Mouse (Mus musculus) forebrain, embryonic 11.5 days (tissue): ENCODE data around the gene Btbd1. TPM values are rescaled to one million over a fixed set of nuclear protein-coding genes. Genes with fewer than 3 reads are reported as not detected.
A peak's percentile ranks its signal among the peaks of the same experiment; 100 is the strongest.

Experiments used
- ATAC-seq: fragments of 200-750 bp; cut with Nextera tagmentation; replicated peaks from 2 replicates; pipeline ENCODE4 v1.8.0; 2017; ENCODE audit warnings: moderate TSS enrichment; ENCODE audit not compliant: low FRiP score
- DNase-seq: peaks from one replicate; pipeline ENCODE4 v3.0.0-alpha.2; 2017; ENCODE audit warnings: low spot score
- H3K27ac ChIP-seq: fragments of 300-500 bp; sonication (generic); 2 replicates; pipeline ENCODE4 v1.5.1; 2014; ENCODE audit warnings: low read depth, low read length
- H3K27me3 ChIP-seq: fragments of 300-500 bp; sonication (generic); 2 replicates; pipeline ENCODE4 v1.6.1; 2014; ENCODE audit warnings: mild to moderate bottlenecking, low read length, mixed read lengths; ENCODE audit not compliant: control insufficient read depth, insufficient read depth
- H3K36me3 ChIP-seq: fragments of 300-500 bp; sonication (generic); 2 replicates; pipeline ENCODE4 v1.6.1; 2014; ENCODE audit warnings: mild to moderate bottlenecking, low read length, moderate library complexity, mixed read lengths; ENCODE audit not compliant: control insufficient read depth, insufficient read depth
- H3K4me1 ChIP-seq: fragments of 300-500 bp; sonication (generic); replicated peaks from 2 replicates; pipeline ENCODE4 v1.6.1; 2014; ENCODE audit warnings: low read length, mixed read lengths; ENCODE audit not compliant: control insufficient read depth, insufficient read depth
- H3K4me2 ChIP-seq: fragments of 300-500 bp; sonication (generic); 2 replicates; pipeline ENCODE4 v1.6.1; 2014; ENCODE audit warnings: low read depth, mild to moderate bottlenecking, low read length, moderate library complexity, mixed read lengths; ENCODE audit not compliant: severe bottlenecking
- H3K4me3 ChIP-seq: fragments of 300-500 bp; sonication (generic); 2 replicates; pipeline ENCODE4 v1.5.1; 2014; ENCODE audit warnings: low read depth, low read length
- H3K9ac ChIP-seq: fragments of 300-500 bp; sonication (generic); 2 replicates; pipeline ENCODE4 v1.6.1; 2014; ENCODE audit warnings: low read length
- H3K9me3 ChIP-seq: fragments of 300-500 bp; sonication (generic); 2 replicates; pipeline ENCODE4 v1.6.1; 2016; ENCODE audit warnings: low read length, mixed read lengths; ENCODE audit not compliant: control insufficient read depth
- WGBS: fragments of 180-500 bp; shearing (Covaris S2); extraction: QIAGEN DNeasy Blood & Tissue Kit; methylation state at CpG from one replicate; pipeline ENCODE4 v1.1.7; 2014; 5-methylcytosine and 5-hydroxymethylcytosine counted together
- polyA plus RNA-seq: library from polyadenylated mRNA; unstranded; fragments of >200 nt; fragmentation: Nextera tagmentation; extraction: Ambion mirVana; gene quantifications from 2 replicates; pipeline ENCODE4 v1.2.1, GENCODE M21; 2014

Btbd1 gene
- polyA plus RNA-seq, 1 experiment from 2014 or later: 102 TPM

GRCm38 (mm10) chr7:81806067-81806466 is 23.2 kb downstream of the Btbd1 start:
- Histone ChIP-seq H3K4me2 (no peak overlapping the region), H3K4me1 (no peaks in the 10 kb centered on the region), H3K27ac (no peak overlapping the region; the same call in 1 of the 2 replicates), H3K4me3 (no peak overlapping the region), H3K9me3 (no peaks in the 10 kb centered on the region), H3K27me3 (no peaks in the 10 kb centered on the region), H3K9ac (no peak overlapping the region), H3K36me3 (no peaks in the 10 kb centered on the region)
- no peak for ATAC-seq
- WGBS: 81% methylated on average over 5 of the region's 5 CpGs
- no peak for DNase-seq

DNA sequence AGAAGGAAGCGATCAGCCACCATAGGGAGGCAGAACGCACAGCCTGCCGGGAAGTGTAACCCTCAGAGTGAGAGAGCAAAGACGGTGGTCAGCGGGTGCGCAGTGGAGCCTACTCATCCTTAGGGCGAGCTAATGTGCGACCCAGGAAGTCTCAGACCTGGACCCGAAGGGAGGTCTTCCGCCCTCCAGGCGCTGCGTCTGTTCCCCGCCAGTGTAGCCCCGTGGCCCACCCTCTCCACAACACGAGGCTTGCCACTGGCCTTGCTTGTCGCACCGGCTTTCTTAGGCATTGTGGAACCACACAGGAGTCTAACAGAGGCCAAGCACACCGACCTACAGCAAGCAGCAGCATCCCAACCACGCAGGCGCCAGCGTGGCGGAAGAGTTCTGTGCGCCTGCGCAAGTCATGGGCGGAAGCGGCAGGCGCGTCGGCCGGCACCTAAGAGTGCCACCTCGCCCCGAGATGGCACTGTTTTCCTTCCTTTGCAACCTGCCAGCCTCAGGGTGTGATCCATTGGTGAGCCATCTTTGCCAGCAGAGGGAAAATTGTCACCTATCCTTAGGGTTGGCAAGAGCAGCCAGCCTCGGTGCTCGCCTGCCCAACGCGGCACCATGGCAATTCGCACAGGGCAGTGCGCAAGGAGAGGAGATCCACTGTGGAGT is 40.0 kb downstream of the Btbd1 start, which contains the start of gene 3110040N11Rik:
3110040N11Rik (minus strand) TSS at position 384 of the 663 bp plus-strand sequence.
- ATAC-seq: peak; percentile 95

GRCm38 (mm10) chr7:81788536-81788935 is 40.7 kb downstream of the Btbd1 start:
- Histone ChIP-seq H3K9me3 (no peaks in the 10 kb centered on the region), H3K27ac (peak overlapping the region; percentile 84), H3K4me2 (peak overlapping the region; percentile 63), H3K27me3 (no peaks in the 10 kb centered on the region), H3K36me3 (no peaks in the 10 kb centered on the region), H3K9ac (peak overlapping the region; percentile 75), H3K4me3 (peak overlapping the region; percentile 48), H3K4me1 (peaks cover 5% of the 10 kb centered on the region; the same call in 1 of the 2 replicates)
- DNase-seq (no peak), ATAC-seq (no peak)
- 4% methylated on average over 5 of the region's 5 CpGs for WGBS

More for the DNA sequence above, 40.0 kb downstream of the Btbd1 start, which contains the start of gene 3110040N11Rik:
- H3K4me1 ChIP-seq: peaks cover 5% of the 10 kb centered on the region; the same call in 1 of the 2 replicates
- H3K4me2 ChIP-seq: peak within 1 kb of the TSS; percentile 63
- H3K4me3 ChIP-seq: peak within 1 kb of the TSS; percentile 48
- H3K27ac ChIP-seq: peak within 1 kb of the TSS; percentile 84
- H3K36me3 ChIP-seq: no peaks in the 10 kb centered on the region
- under 1% methylated on average over 38 of the region's 38 CpGs for WGBS
- peak; percentile 92 for DNase-seq
- H3K9ac ChIP-seq: peak within 1 kb of the TSS; percentile 75
- no peaks in the 10 kb centered on the region for H3K9me3 ChIP-seq
- no peaks in the 10 kb centered on the region for H3K27me3 ChIP-seq

DNA sequence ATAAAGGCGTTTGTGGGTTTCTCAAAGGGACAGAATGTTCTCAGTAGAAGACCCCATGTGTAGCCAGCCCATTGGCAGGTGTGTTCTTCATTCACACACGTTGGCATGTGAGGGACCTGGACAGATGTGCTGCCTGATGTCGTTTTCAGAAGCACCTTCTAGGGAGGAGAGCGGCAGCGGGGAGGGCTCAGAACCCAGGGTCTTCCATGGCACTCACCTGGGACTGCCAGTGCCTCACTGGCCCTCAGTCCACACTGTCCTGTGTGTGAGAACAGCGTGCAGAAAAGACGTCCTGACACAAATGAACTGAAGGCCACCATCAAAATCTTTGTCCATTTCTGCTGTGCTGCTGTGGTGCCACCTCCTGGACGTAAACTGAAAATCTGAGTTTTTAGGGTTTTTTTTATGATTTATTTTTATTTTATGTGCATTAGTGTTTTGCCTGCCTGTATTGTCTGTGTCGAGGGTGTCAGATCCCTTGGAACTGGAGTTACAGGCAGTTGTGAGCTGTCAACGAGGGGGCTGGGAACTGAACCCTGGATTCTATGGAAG is 51.5 kb downstream of the Btbd1 start:
- Histone ChIP-seq H3K4me1 (no peaks in the 10 kb centered on the region), H3K9ac (no peak overlapping the region)
- 83% methylated on average over 10 of the region's 10 CpGs for WGBS

GRCm38 (mm10) chr7:81775325-81775724 is 53.9 kb downstream of the Btbd1 start:
- H3K4me3 ChIP-seq: no peak overlapping the region
- DNase-seq (no peak), ATAC-seq (no peak)
- peaks cover under 1% of the 10 kb centered on the region; the same call in 1 of the 2 replicates for H3K36me3 ChIP-seq
- H3K27ac ChIP-seq: no peak overlapping the region
- H3K9me3 ChIP-seq: no peaks in the 10 kb centered on the region
- no peaks in the 10 kb centered on the region for H3K4me1 ChIP-seq
- H3K4me2 ChIP-seq: no peak overlapping the region
- H3K9ac ChIP-seq: no peak overlapping the region
- H3K27me3 ChIP-seq: no peaks in the 10 kb centered on the region
- WGBS: 66% methylated on average over 5 of the region's 5 CpGs

More for the DNA sequence above, 51.5 kb downstream of the Btbd1 start:
- Histone ChIP-seq H3K4me3 (no peak overlapping the region), H3K27ac (no peak overlapping the region), H3K9me3 (no peaks in the 10 kb centered on the region), H3K36me3 (peaks cover 10% of the 10 kb centered on the region), H3K4me2 (no peak overlapping the region), H3K27me3 (no peaks in the 10 kb centered on the region)
- DNase-seq (no peak), ATAC-seq (no peak)

DNA sequence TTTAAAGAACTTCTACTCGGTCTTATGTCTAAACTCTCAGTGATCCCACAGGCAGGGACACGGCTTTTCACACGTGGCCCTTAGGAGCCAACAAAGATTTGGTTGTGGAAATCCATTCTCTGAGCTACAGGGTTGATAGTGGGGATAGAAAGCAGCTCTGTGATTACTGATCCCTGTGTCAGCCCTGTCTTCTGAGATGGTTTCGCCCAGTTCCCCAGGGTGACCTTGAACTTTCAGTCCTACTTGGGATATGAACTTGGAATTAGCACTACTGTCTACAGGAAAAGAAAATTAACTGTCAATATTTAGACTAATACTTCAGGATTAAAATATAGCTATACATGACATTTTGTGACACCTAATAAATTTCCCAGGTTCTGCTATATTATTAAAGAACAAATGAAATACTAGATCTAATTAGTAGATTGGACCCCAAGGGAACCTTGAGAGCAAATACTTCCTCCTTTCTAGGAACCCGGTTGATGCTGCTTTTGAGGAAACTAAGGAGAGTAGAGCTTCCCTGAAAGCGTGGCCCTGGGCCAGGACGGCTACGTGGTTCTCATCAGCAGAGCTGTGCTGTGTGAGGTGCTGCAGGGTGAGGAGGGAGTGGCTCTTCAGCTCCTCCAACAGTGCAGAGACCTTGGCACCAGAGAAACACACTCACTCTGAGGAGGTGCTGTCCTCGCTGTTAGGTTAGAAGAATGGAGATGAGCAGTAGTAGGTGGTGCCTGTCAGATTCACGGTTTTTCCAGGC is 56.3 kb downstream of the Btbd1 start:
- H3K9ac ChIP-seq: no peak overlapping the region
- 88% methylated on average over 10 of the region's 10 CpGs for WGBS
- DNase-seq (no peak), ATAC-seq (no peak)
- H3K9me3 ChIP-seq: no peaks in the 10 kb centered on the region
- H3K36me3 ChIP-seq: no peaks in the 10 kb centered on the region
- H3K27me3 ChIP-seq: no peaks in the 10 kb centered on the region
- H3K27ac ChIP-seq: no peak overlapping the region
- no peak overlapping the region for H3K4me2 ChIP-seq
- H3K4me1 ChIP-seq: no peaks in the 10 kb centered on the region
- no peak overlapping the region for H3K4me3 ChIP-seq

- DNase-seq (peak; percentile 68), ATAC-seq (peak; percentile 71)
- Histone ChIP-seq H3K27ac (peak overlapping the region; percentile 59; the same call in 1 of the 2 replicates), H3K4me1 (peaks cover 2% of the 10 kb centered on the region; the same call in 1 of the 2 replicates), H3K9me3 (no peaks in the 10 kb centered on the region), H3K4me3 (peak overlapping the region; percentile 95), H3K36me3 (no peaks in the 10 kb centered on the region), H3K9ac (peak overlapping the region; percentile 93), H3K4me2 (peak overlapping the region; percentile 90), H3K27me3 (no peaks in the 10 kb centered on the region)
- 2% methylated on average over 60 of the region's 60 CpGs for WGBS
Measured at GRCm38 (mm10) chr7:81763110-81763845, 66.0 kb downstream of the Btbd1 start.
